Mouse (Mus musculus) intestine, postnatal 0 days (tissue): ENCODE data around the gene Ttc22. TPM values are rescaled to one million over a fixed set of nuclear protein-coding genes. Genes with fewer than 3 reads are reported as not detected.

Experiments
- ATAC-seq: fragments of 200-750 bp; cut with Nextera tagmentation; 2 replicates; pipeline ENCODE4 v1.8.0; 2017; ENCODE audit warnings: mild to moderate bottlenecking, moderate TSS enrichment, moderate library complexity
- H3K27ac ChIP-seq: fragments of 300-500 bp; sonication (generic); 2 replicates; pipeline ENCODE4 v1.5.1; 2014; ENCODE audit warnings: mild to moderate bottlenecking, low read depth, low read length, moderate library complexity
- H3K27me3 ChIP-seq: fragments of 300-500 bp; sonication (generic); replicated peaks from 2 replicates; pipeline ENCODE4 v1.6.1; 2014; ENCODE audit warnings: low read length, mixed read lengths; ENCODE audit not compliant: control insufficient read depth, insufficient read depth
- H3K36me3 ChIP-seq: fragments of 300-500 bp; sonication (generic); 2 replicates; pipeline ENCODE4 v1.6.1; 2014; ENCODE audit warnings: mild to moderate bottlenecking, moderate library complexity; ENCODE audit not compliant: control insufficient read depth, insufficient read depth
- H3K4me1 ChIP-seq: fragments of 300-500 bp; sonication (generic); replicated peaks from 2 replicates; pipeline ENCODE4 v1.6.1; 2014; ENCODE audit warnings: antibody characterized with exemption, low read length, mixed read lengths; ENCODE audit not compliant: control insufficient read depth, insufficient read depth
- H3K4me2 ChIP-seq: fragments of 300-500 bp; sonication (generic); replicated peaks from 2 replicates; pipeline ENCODE4 v1.6.1; 2014; ENCODE audit warnings: low read depth, mild to moderate bottlenecking, moderate library complexity
- H3K4me3 ChIP-seq: fragments of 300-500 bp; sonication (generic); 2 replicates; pipeline ENCODE4 v1.5.1; 2014; ENCODE audit warnings: low read depth, low read length
- H3K9ac ChIP-seq: fragments of 300-500 bp; sonication (generic); 2 replicates; pipeline ENCODE4 v1.6.1; 2014; ENCODE audit warnings: mild to moderate bottlenecking, low read depth, low read length
- H3K9me3 ChIP-seq: fragments of 300-500 bp; sonication (generic); 2 replicates; pipeline ENCODE4 v1.6.1; 2016; ENCODE audit warnings: mixed run types; ENCODE audit not compliant: control insufficient read depth
- CTCF ChIP-seq: sonication (generic); IDR thresholded peaks from 2 replicates; pipeline ENCODE4 v1.5.1; 2016; ENCODE audit warnings: low read depth, mild to moderate bottlenecking, control low read depth, antibody characterized with exemption, moderate library complexity
- WGBS: fragments of 180-500 bp; shearing (Covaris S2); extraction: QIAGEN DNeasy Blood & Tissue Kit; methylation state at CpG from one replicate; pipeline ENCODE4 v1.1.7; 2014; 5-methylcytosine and 5-hydroxymethylcytosine counted together
- polyA plus RNA-seq: library from polyadenylated mRNA; unstranded; fragments of >200 nt; fragmentation: Nextera tagmentation; extraction: Ambion mirVana; gene quantifications from 2 replicates; pipeline ENCODE4 v1.2.1, GENCODE M21; 2015

The Ttc22 gene
- polyA plus RNA-seq, 1 experiment from 2014 or later, result 66.4 TPM

DNA sequence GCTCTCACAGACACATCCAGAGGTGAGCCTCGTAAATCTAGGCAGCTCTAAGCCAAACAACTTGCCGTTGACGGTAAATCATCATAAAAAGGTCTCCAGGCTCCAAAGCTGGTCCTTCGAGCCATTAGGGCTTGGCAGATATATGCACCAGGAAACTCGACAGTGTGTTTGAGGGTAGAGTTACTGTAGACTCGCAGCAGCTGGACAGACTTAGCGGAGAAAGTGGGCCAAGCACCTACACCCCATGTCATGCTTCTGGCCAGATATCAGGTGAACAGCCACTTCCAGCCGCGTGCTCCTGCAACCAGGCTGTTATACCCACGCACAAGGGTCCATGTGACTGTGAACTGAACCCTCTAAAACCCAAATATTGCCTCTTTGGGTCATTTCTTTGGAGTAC is 33.4 kb downstream of the Ttc22 start:
- no peak overlapping the region for H3K4me2 ChIP-seq
- WGBS, result 76% methylated on average over 10 of the region's 10 CpGs
- H3K9me3 ChIP-seq, result no peaks in the 10 kb centered on the region
- no peak overlapping the region for H3K9ac ChIP-seq
- TF ChIP-seq CTCF, result no peak
- no peak for ATAC-seq
- H3K27me3 ChIP-seq, result no peaks in the 10 kb centered on the region
- no peak overlapping the region for H3K27ac ChIP-seq
- H3K4me1 ChIP-seq, result no peaks in the 10 kb centered on the region
- H3K4me3 ChIP-seq, result no peak overlapping the region
- peaks cover 60% of the 10 kb centered on the region for H3K36me3 ChIP-seq

DNA sequence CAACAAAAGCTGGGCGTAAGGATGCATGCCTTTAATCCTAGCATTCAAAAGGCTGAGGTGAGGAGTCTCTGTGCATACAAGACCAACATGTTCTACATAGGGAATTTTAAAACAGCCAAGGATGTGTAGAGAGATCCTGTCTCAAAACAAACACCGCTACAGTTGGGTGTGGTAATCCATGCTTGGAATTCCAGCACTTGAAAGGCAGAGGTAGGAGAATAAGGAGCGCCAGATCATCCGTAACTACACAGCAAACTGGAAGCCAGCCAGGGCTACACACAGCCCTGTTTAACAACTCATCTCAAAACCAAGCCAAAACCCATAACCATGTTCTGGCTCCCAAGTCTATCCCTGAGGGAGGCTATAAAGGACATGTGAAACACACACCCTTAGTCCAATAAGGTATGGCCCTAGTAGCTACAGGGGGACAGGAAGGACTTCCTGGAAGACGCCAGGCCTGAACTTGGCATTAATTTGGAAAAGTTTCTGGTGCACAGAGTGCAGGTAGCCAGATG is 41.8 kb downstream of the Ttc22 start:
- 86% methylated on average over 5 of the region's 5 CpGs for WGBS
- ATAC-seq, result no peak
- H3K9me3 ChIP-seq, result no peaks in the 10 kb centered on the region
- no peaks in the 10 kb centered on the region for H3K27me3 ChIP-seq
- no peak overlapping the region for H3K9ac ChIP-seq
- H3K4me3 ChIP-seq, result no peak overlapping the region
- TF ChIP-seq CTCF, result no peak
- H3K27ac ChIP-seq, result no peak overlapping the region; the same call in 1 of the 2 replicates
- H3K4me2 ChIP-seq, result no peak overlapping the region
- H3K36me3 ChIP-seq, result peaks cover 99% of the 10 kb centered on the region
- no peaks in the 10 kb centered on the region for H3K4me1 ChIP-seq

DNA sequence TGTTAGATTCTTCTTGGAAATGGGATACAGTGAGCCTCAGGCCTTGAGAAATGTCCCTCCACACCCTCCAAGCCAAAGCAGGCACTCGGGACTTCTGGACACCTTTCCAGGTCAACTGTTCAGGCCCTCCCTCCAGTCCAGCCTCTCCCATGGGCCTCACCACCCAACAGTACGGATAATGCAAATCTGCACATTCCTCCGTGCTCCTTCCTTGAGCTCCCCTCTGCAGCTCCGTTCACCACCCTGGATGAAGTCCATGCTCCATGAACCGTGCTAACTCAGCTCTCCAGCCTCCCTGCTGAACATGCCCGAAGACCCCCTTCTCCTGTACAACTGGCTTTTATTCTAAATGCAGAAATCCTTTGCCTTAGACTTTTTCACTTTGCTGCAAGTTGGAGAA is 42.5 kb downstream of the Ttc22 start:
- H3K4me1 ChIP-seq, result no peaks in the 10 kb centered on the region
- no peak overlapping the region for H3K4me2 ChIP-seq
- H3K36me3 ChIP-seq, result peaks cover 99% of the 10 kb centered on the region
- TF ChIP-seq CTCF, result no peak
- no peak; the same call in 1 of the 2 replicates for ATAC-seq
- no peak overlapping the region for H3K4me3 ChIP-seq
- H3K27ac ChIP-seq, result no peak overlapping the region; the same call in 1 of the 2 replicates
- no peaks in the 10 kb centered on the region for H3K9me3 ChIP-seq
- WGBS, result 82% methylated on average over 6 of the region's 6 CpGs
- H3K9ac ChIP-seq, result no peak overlapping the region
- H3K27me3 ChIP-seq, result no peaks in the 10 kb centered on the region

DNA sequence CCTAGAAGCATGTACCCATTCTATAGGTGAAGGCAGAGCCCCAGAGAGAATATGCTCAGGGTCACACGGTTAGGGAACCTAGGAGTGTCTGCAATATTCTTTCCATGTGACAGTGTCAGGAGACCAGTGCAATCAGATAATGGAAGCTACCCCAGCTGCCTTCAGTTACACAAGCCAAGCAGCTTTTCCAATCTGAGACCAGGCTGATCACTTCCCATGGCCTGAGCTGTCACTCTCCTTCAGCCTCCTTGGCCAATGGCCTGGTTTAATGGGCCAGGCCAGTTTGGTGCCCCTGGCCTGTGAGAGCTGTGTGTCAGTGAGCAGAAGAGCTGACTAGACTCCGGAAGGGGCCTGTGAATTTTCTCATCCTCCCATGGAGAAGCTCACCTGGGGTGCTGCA is 43.0 kb downstream of the Ttc22 start:
- no peak overlapping the region for H3K4me3 ChIP-seq
- no peak overlapping the region for H3K27ac ChIP-seq
- TF ChIP-seq CTCF, result no peak
- H3K27me3 ChIP-seq, result no peaks in the 10 kb centered on the region
- H3K4me1 ChIP-seq, result no peaks in the 10 kb centered on the region
- peaks cover 98% of the 10 kb centered on the region for H3K36me3 ChIP-seq
- H3K9me3 ChIP-seq, result no peaks in the 10 kb centered on the region
- WGBS, result 84% methylated on average over 2 of the region's 2 CpGs
- H3K9ac ChIP-seq, result no peak overlapping the region
- ATAC-seq, result no peak
- H3K4me2 ChIP-seq, result no peak overlapping the region

DNA sequence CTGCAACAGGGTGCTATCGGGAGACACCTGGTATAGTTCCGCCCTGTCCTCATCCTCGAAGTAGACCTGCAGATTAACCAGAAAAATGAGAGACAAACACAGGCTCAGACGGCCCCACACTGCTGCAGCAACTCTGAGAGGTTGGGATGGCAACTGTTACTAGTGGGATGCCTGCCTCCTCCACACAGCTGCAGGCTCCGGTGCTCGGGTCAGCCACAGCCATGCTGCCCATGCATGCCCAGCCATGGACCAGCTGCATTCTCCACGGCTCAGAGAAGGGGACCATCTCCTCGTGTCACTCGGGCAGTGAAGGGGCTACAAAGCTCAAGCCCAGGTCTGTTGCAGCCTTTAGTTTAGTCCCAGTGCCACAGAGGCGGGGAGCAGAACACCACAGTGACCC is 43.4 kb downstream of the Ttc22 start:
- Histone ChIP-seq H3K9me3 (no peaks in the 10 kb centered on the region), H3K9ac (no peak overlapping the region), H3K4me1 (no peaks in the 10 kb centered on the region), H3K27me3 (no peaks in the 10 kb centered on the region), H3K27ac (no peak overlapping the region), H3K4me2 (no peak overlapping the region), H3K4me3 (no peak overlapping the region), H3K36me3 (peaks cover 98% of the 10 kb centered on the region)
- TF ChIP-seq CTCF, result no peak
- WGBS, result 94% methylated on average over 10 of the region's 10 CpGs
- ATAC-seq, result no peak; the same call in 1 of the 2 replicates

GRCm38 (mm10) chr4:106666546-106666945 is 44.3 kb downstream of the Ttc22 start:
- no peak for TF ChIP-seq CTCF
- ATAC-seq, result no peak
- Histone ChIP-seq H3K27ac (no peak overlapping the region), H3K4me2 (no peak overlapping the region), H3K27me3 (no peaks in the 10 kb centered on the region), H3K4me1 (no peaks in the 10 kb centered on the region), H3K9ac (no peak overlapping the region), H3K9me3 (no peaks in the 10 kb centered on the region), H3K36me3 (peaks cover 96% of the 10 kb centered on the region), H3K4me3 (no peak overlapping the region)
- 88% methylated on average over 2 of the region's 2 CpGs for WGBS

DNA sequence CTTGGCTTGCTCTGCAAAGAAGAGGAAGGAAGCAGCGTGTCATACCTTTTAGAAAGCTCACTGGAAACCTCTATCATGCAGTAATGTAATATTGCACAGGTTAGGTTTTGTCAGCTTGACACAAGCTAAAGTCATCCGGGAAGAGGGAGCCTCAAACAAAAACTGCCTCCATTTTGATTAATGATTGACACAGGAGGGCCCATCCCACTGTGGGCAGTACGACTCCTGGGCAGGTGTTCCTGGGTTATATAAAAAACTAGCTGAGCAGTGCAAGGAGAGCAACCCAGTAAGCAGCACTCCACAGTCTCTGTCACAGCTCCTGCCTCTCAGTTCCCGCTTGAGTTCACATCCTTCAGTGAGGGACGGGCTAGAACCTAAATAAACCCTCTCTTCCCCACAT is 54.5 kb downstream of the Ttc22 start:
- H3K36me3 ChIP-seq, result peaks cover 46% of the 10 kb centered on the region
- H3K4me1 ChIP-seq, result no peaks in the 10 kb centered on the region
- H3K27ac ChIP-seq, result no peak overlapping the region
- H3K9ac ChIP-seq, result no peak overlapping the region
- no peak for ATAC-seq
- H3K4me2 ChIP-seq, result no peak overlapping the region
- H3K9me3 ChIP-seq, result no peaks in the 10 kb centered on the region
- H3K27me3 ChIP-seq, result no peaks in the 10 kb centered on the region
- WGBS, result 64% methylated on average over 5 of the region's 5 CpGs
- no peak overlapping the region for H3K4me3 ChIP-seq
- no peak for TF ChIP-seq CTCF
